Mouse (Mus musculus) C2C12 (cell line): ENCODE results near the gene Mpzl3. TPM values are rescaled to one million over a fixed set of nuclear protein-coding genes. Genes with fewer than 3 reads are reported as not detected.

ENCODE experiments used
- H3K27me3 ChIP-seq: one replicate; pipeline ENCODE4 v1.6.1; 2011; ENCODE audit not compliant: control insufficient read depth, insufficient read depth, insufficient read length
- H3K36me3 ChIP-seq: one replicate; pipeline ENCODE4 v1.6.1; 2011; ENCODE audit not compliant: control insufficient read depth, insufficient read depth
- H3K4me3 ChIP-seq: one replicate; pipeline ENCODE4 v1.5.1; 2011; ENCODE audit warnings: mild to moderate bottlenecking, control low read depth; ENCODE audit not compliant: poor library complexity, insufficient read depth, severe bottlenecking
- H3K79me2 ChIP-seq: one replicate; pipeline ENCODE4 v1.6.1; 2011; ENCODE audit not compliant: control insufficient read depth, insufficient read depth
- H3K79me3 ChIP-seq: one replicate; pipeline ENCODE4 v1.6.1; 2011; ENCODE audit warnings: low read depth, control low read depth
- H3ac ChIP-seq: one replicate; pipeline ENCODE3; 2011; ENCODE audit warnings: low read depth; ENCODE audit not compliant: control insufficient read depth, insufficient read length
- CEBPB ChIP-seq: IDR thresholded peaks from one replicate; pipeline ENCODE4 v1.6.1; 2011; ENCODE audit warnings: low read depth, mild to moderate bottlenecking, control low read depth, moderate library complexity
- CTCF ChIP-seq: IDR thresholded peaks from one replicate; pipeline ENCODE4 v1.5.1; 2011; ENCODE audit not compliant: control insufficient read depth, insufficient read depth, insufficient read length
- FOSL1 ChIP-seq: IDR thresholded peaks from one replicate; pipeline ENCODE4 v1.8.0; 2011; ENCODE audit warnings: mild to moderate bottlenecking, low read length; ENCODE audit not compliant: poor library complexity, insufficient read depth, severe bottlenecking
- MAX ChIP-seq: IDR thresholded peaks from one replicate; pipeline ENCODE4 v1.6.1; 2011; ENCODE audit warnings: mild to moderate bottlenecking, control low read depth
- MYOD1 ChIP-seq: IDR thresholded peaks from one replicate; pipeline ENCODE4 v1.6.1; 2011; ENCODE audit warnings: low read depth; ENCODE audit not compliant: control insufficient read depth, insufficient read length
- MYOG ChIP-seq: IDR thresholded peaks from one replicate; pipeline ENCODE4 v1.6.1; 2011; ENCODE audit not compliant: control insufficient read depth, insufficient read length; ENCODE audit errors: extremely low read depth
- USF1 ChIP-seq: IDR thresholded peaks from one replicate; pipeline ENCODE4 v1.6.1; 2011; ENCODE audit warnings: low read depth, mild to moderate bottlenecking, control low read depth, moderate library complexity
- long read RNA-seq, 2 experiments: library from polyadenylated mRNA; unstranded; transcript quantifications; one replicate each; pipeline ENCODE4 v2.0.0; 2019 to 2020
- polyA plus RNA-seq: library from polyadenylated mRNA; unstranded; fragments of >200 nt; fragmentation: generic; extraction: Trizol; gene quantifications from one replicate; pipeline ENCODE4 v1.2.1, GENCODE M21; 2012; ENCODE audit warnings: missing spikeins

The Mpzl3 gene
- polyA plus RNA-seq, result 0.35 TPM
- long read RNA-seq, experiment 1, result 0 reads
- long read RNA-seq, experiment 2, partial matches to known transcripts, result 0 of 3 reads
- long read RNA-seq, experiment 2, other reads (novel, unspliced or antisense), result 0 of 3 reads

DNA sequence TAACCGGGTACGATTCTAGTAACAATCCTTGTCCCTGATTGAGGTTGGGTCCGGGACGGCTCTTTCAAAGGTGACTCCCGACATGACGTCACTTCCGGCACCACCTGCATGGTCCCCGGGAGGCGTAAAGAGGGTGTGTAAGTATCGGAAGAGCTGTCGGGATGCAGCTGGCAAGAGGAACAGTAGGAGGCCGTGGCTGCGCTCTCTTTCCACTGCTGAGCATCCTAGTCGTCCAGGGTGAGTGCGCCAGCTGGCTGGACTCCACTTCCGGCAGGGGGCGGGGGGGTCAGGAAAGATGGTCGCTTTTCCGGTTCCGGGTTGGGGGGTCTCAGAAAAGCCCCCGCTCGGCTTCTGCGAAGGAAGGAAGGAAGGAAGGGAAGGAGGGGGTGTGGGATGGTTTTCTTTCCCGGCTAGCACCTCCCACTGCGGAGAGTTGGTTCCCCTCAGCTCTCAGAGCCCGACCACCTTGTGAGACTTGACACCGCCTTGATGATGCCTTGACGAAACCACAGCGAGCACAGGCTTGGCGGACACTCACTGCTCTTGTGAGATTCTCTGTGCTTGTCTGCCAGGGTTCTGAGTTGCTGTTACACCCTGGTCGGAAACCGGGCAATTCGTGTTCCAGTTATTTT lies at the start of gene Mpzl3:
TSS of gene Mpzl3 (plus strand) at position 105 of the 632 bp plus-strand sequence.
- Histone ChIP-seq H3K27me3 (peaks cover 21% of the 10 kb centered on the region), H3K79me3 (no peaks in the 10 kb centered on the region), H3K4me3 (no peak within 1 kb of the TSS), H3K36me3 (no peaks in the 10 kb centered on the region), H3ac (peak within 1 kb of the TSS; percentile 5), H3K79me2 (no peaks in the 10 kb centered on the region)
- TF ChIP-seq CTCF (no peak), MYOG (no peak), CEBPB (no peak), USF1 (no peak), MAX (no peak), FOSL1 (no peak), MYOD1 (no peak)

DNA sequence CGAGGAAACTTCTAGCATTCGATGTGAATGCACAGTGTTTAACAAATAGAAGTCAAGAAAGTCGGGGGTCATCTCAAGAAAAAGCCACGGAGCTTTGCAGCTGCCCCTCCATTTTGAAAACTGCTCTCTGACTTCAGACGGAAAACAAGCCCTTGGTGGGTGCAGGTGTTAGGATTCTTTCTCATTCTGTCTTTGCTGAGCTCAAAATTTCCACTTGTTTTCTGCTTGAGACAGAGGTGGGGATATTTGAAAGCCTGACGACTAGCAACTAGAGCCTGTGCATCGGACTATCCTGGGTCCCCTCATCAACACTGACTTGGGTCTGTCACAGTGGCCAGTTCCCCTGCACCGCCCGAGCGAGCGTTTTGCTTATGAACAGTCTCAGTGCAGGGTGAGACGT lies 47.6 kb upstream of the Mpzl3 start:
- Histone ChIP-seq H3K4me3 (no peak overlapping the region), H3K79me3 (no peaks in the 10 kb centered on the region), H3K36me3 (no peaks in the 10 kb centered on the region), H3ac (no peak overlapping the region), H3K27me3 (peaks cover 38% of the 10 kb centered on the region), H3K79me2 (no peaks in the 10 kb centered on the region)
- TF ChIP-seq USF1 (no peak), CTCF (no peak), FOSL1 (no peak), MYOD1 (no peak), CEBPB (no peak), MYOG (no peak), MAX (no peak)

DNA sequence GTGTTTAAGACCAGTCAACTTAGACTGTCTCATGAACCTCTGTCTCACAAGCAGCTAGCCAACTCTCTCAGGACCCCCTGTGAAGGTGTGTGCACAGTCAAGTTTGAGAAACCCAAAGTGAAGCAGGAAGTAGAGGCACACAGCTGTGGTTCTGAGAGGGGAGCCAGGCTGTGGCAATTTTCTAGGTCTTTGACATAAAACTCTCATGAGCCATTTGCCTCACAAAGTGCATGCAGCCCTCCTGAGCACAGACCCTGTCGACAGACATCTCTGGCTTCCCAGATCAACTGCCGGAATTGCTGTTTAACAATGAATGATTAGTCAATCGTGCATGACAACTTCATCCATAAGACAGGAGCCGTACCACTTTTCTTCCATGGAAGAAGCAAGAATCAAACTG lies 46.6 kb upstream of the Mpzl3 start:
- Histone ChIP-seq H3K79me2 (no peaks in the 10 kb centered on the region), H3K27me3 (peaks cover 38% of the 10 kb centered on the region), H3K4me3 (no peak overlapping the region), H3K36me3 (no peaks in the 10 kb centered on the region), H3K79me3 (no peaks in the 10 kb centered on the region), H3ac (no peak overlapping the region)
- no peak for TF ChIP-seq MAX
- TF ChIP-seq MYOD1, result no peak
- no peak for TF ChIP-seq CTCF
- no peak for TF ChIP-seq MYOG
- no peak for TF ChIP-seq USF1
- TF ChIP-seq CEBPB, result no peak
- no peak for TF ChIP-seq FOSL1

DNA sequence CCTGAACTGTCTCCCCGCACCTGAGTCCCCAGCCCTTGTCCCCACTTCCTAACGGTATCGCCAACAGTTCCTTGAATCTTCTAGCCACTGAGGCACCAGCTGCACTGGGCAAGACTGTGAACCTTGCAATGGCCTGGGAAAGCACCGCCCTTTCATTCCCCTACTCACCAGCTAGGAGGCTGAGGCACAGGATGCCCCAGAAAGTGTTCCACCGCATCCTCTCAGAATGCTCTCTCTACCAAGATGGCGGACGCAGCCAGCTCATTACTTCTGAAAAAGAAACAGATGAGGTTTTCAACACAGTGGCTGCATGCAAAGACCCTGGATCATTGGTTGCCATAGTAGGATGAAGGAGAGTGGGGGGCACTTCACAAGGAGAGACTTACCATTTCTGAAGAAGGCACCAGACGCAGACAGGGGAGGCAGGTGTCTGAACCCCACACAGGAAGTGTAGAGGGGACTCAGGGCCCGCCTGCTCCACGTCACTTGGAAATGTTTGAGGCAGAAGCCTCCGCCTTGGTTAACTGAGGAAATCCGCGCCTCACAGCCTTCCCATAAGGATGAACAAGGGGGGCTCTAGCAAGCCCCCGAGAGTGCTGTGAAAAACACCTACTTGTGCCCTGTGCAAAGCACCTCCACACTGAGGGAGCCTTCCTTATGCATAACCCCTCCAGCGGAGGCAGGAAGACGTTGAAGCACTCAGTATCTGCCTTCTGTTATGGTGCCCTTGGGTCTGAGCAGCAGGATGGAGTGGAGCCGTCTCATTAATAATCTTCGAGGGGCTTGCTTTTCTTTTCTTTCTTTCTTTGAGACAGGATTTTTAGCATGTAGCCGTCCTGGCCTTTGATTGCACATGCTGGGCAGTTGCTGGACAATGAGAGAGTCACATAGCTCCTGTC lies 45.6 kb upstream of the Mpzl3 start, which contains the start of gene Cd3e:
TSS of gene Cd3e (minus strand) at position 448 of the 899 bp plus-strand sequence.
- Histone ChIP-seq H3K4me3 (no peak within 1 kb of the TSS), H3K27me3 (peaks cover 38% of the 10 kb centered on the region), H3K36me3 (no peaks in the 10 kb centered on the region), H3ac (no peak within 1 kb of the TSS), H3K79me2 (no peaks in the 10 kb centered on the region), H3K79me3 (no peaks in the 10 kb centered on the region)
- no peak for TF ChIP-seq MAX

DNA sequence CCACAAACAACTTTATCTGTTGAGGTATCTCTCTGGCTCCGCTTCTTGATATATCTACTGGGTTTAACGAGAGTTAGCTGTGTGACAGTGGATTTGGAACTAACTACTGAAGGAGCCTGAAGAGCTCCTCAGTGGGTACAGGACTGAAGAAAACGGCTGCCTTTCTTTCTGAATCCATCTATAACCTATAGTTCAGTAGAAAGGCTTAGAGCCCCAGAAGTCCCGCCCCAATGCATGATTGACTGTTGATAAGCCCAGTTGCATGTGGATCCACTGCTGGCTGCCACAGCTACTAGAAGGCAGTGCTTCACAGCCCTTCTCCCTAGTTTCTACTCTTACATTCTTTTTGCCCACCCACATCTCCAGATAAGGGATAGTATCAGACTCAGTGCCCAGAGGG lies 44.5 kb upstream of the Mpzl3 start:
- no peaks in the 10 kb centered on the region for H3K79me3 ChIP-seq
- H3ac ChIP-seq, result no peak overlapping the region
- H3K79me2 ChIP-seq, result no peaks in the 10 kb centered on the region
- peaks cover 35% of the 10 kb centered on the region for H3K27me3 ChIP-seq
- no peaks in the 10 kb centered on the region for H3K36me3 ChIP-seq
- TF ChIP-seq CEBPB (no peak), MYOD1 (no peak), MYOG (no peak), USF1 (no peak), FOSL1 (no peak), MAX (no peak), CTCF (no peak)
- H3K4me3 ChIP-seq, result no peak overlapping the region
